Mouse (Mus musculus) midbrain, postnatal 0 days (tissue): ENCODE results near the gene Olfr1368. TPM values are rescaled to one million over a fixed set of nuclear protein-coding genes. Genes with fewer than 3 reads are reported as not detected.

Experiments used
- ATAC-seq: fragments of 200-750 bp; cut with Nextera tagmentation; 2 replicates; pipeline ENCODE4 v1.8.0; 2017; ENCODE audit warnings: moderate number of reproducible peaks, mild to moderate bottlenecking, moderate TSS enrichment, moderate library complexity; ENCODE audit not compliant: low FRiP score
- DNase-seq: peaks from one replicate; pipeline ENCODE4 v3.0.0-alpha.2; 2015; ENCODE audit warnings: low spot score
- H3K27ac ChIP-seq: fragments of 300-500 bp; sonication (generic); 2 replicates; pipeline ENCODE4 v1.5.1; 2014; ENCODE audit warnings: low read depth, mild to moderate bottlenecking, low read length, mixed read lengths
- H3K27me3 ChIP-seq: fragments of 300-500 bp; sonication (generic); 2 replicates; pipeline ENCODE4 v1.6.1; 2014; ENCODE audit warnings: low read length, control low read depth, mixed read lengths; ENCODE audit not compliant: insufficient read depth
- H3K36me3 ChIP-seq: fragments of 300-500 bp; sonication (generic); 2 replicates; pipeline ENCODE4 v1.6.1; 2014; ENCODE audit warnings: low read length, control low read depth, mixed read lengths; ENCODE audit not compliant: insufficient read depth
- H3K4me1 ChIP-seq: fragments of 300-500 bp; sonication (generic); 2 replicates; pipeline ENCODE4 v1.6.1; 2014; ENCODE audit warnings: mild to moderate bottlenecking, control low read depth, antibody characterized with exemption, low read length, mixed read lengths; ENCODE audit not compliant: insufficient read depth
- H3K4me2 ChIP-seq: fragments of 300-500 bp; sonication (generic); 2 replicates; pipeline ENCODE4 v1.6.1; 2014; ENCODE audit warnings: low read depth, mild to moderate bottlenecking, low read length, mixed read lengths; ENCODE audit not compliant: poor library complexity, severe bottlenecking
- H3K4me3 ChIP-seq: fragments of 300-500 bp; sonication (generic); 2 replicates; pipeline ENCODE4 v1.5.1; 2014; ENCODE audit warnings: low read depth, mild to moderate bottlenecking, low read length, moderate library complexity
- H3K9ac ChIP-seq: fragments of 300-500 bp; sonication (generic); replicated peaks from 2 replicates; pipeline ENCODE4 v1.6.1; 2014; ENCODE audit warnings: mild to moderate bottlenecking, low read length, moderate library complexity, mixed read lengths; ENCODE audit not compliant: poor library complexity, severe bottlenecking
- H3K9me3 ChIP-seq: fragments of 300-500 bp; sonication (generic); 2 replicates; pipeline ENCODE4 v1.6.1; 2016; ENCODE audit warnings: low read length, control low read depth
- CTCF ChIP-seq: IDR thresholded peaks from 2 replicates; pipeline ENCODE4 v1.5.1; 2016; ENCODE audit warnings: antibody characterized with exemption, mild to moderate bottlenecking
- WGBS: fragments of 180-500 bp; shearing (Covaris S2); extraction: QIAGEN DNeasy Blood & Tissue Kit; methylation state at CpG from one replicate; pipeline ENCODE4 v1.1.7; 2014; 5-methylcytosine and 5-hydroxymethylcytosine counted together
- polyA plus RNA-seq: library from polyadenylated mRNA; unstranded; fragments of >200 nt; fragmentation: Nextera tagmentation; extraction: Ambion mirVana; gene quantifications from 2 replicates; pipeline ENCODE4 v1.2.1, GENCODE M21; 2015
- total RNA-seq: library from RNA; depleted of rRNA; stranded (reverse); fragments of >200 nt; gene quantifications from 2 replicates; pipeline ENCODE4 v1.2.3, GENCODE M21; 2014

Gene Olfr1368
- total and polyA plus RNA-seq, 2 experiments from 2014 or later = not detected

GRCm38 (mm10) chr13:21161591-21161990, 15.9 kb upstream of the Olfr1368 start:
- H3K4me3 ChIP-seq = peak overlapping the region; percentile 66
- no peaks in the 10 kb centered on the region for H3K9me3 ChIP-seq
- peak overlapping the region; percentile 91 for H3K4me2 ChIP-seq
- no peak overlapping the region for H3K9ac ChIP-seq
- TF ChIP-seq CTCF = no peak
- no peaks in the 10 kb centered on the region for H3K36me3 ChIP-seq
- ATAC-seq = no peak
- peak; percentile 21 for DNase-seq
- no peaks in the 10 kb centered on the region for H3K27me3 ChIP-seq
- WGBS = 34% methylated on average over 2 of the region's 2 CpGs
- no peaks in the 10 kb centered on the region for H3K4me1 ChIP-seq
- no peak overlapping the region for H3K27ac ChIP-seq

GRCm38 (mm10) chr13:21160657-21161590, 15.3 kb upstream of the Olfr1368 start:
- WGBS = under 1% methylated on average over 32 of the region's 32 CpGs
- Histone ChIP-seq H3K9me3 (no peaks in the 10 kb centered on the region), H3K27me3 (no peaks in the 10 kb centered on the region), H3K4me3 (peak overlapping the region; percentile 66), H3K4me1 (no peaks in the 10 kb centered on the region), H3K9ac (peak overlapping the region; percentile 46), H3K27ac (no peak overlapping the region), H3K4me2 (peak overlapping the region; percentile 91), H3K36me3 (no peaks in the 10 kb centered on the region)
- ATAC-seq (peak; percentile 93), DNase-seq (peak; percentile 94)
- no peak for TF ChIP-seq CTCF

DNA sequence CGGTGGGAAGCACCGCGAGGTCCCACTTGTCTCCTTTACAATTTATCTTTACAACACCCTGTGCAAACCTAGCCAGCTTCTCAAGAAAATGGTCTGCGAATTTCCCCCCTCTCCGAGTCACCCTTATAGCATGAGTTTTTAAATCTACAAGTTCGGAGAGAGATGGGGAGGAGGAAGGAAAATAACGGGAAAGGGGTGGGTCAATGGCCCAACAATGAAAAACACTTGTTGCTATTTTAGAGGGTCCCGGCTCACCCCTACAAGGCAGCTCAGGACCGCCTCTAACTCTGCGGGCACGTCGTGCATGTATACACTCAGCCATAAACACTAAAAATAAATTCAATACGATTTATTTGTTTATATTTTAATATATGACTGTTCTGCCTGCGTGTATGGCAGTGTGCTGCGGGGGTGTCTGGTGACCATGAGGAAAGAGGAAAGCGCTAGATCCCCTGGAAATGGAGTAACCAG, 14.4 kb upstream of the Olfr1368 start:
- no peaks in the 10 kb centered on the region for H3K27me3 ChIP-seq
- 1% methylated on average over 16 of the region's 16 CpGs for WGBS
- no peak for DNase-seq
- H3K4me1 ChIP-seq = no peaks in the 10 kb centered on the region
- H3K9ac ChIP-seq = peak overlapping the region; percentile 51
- TF ChIP-seq CTCF = no peak
- peak; percentile 11; the same call in 1 of the 2 replicates for ATAC-seq
- H3K27ac ChIP-seq = no peak overlapping the region
- peak overlapping the region; percentile 66 for H3K4me3 ChIP-seq
- H3K4me2 ChIP-seq = peak overlapping the region; percentile 91
- H3K9me3 ChIP-seq = no peaks in the 10 kb centered on the region
- H3K36me3 ChIP-seq = no peaks in the 10 kb centered on the region

- Histone ChIP-seq H3K36me3 (no peaks in the 10 kb centered on the region), H3K9ac (peak overlapping the region; percentile 51), H3K4me2 (peak overlapping the region; percentile 91), H3K4me3 (peak overlapping the region; percentile 66), H3K4me1 (no peaks in the 10 kb centered on the region), H3K27me3 (no peaks in the 10 kb centered on the region), H3K9me3 (no peaks in the 10 kb centered on the region), H3K27ac (no peak overlapping the region)
- ATAC-seq = no peak
- under 1% methylated on average over 15 of the region's 15 CpGs for WGBS
- no peak for TF ChIP-seq CTCF
- no peak for DNase-seq
These were observed 13.8 kb upstream of the Olfr1368 start for GRCm38 (mm10) chr13:21159475-21159819.

- Histone ChIP-seq H3K9me3 (no peaks in the 10 kb centered on the region), H3K9ac (peak overlapping the region; percentile 51), H3K36me3 (no peaks in the 10 kb centered on the region), H3K4me2 (peak overlapping the region; percentile 91), H3K4me1 (no peaks in the 10 kb centered on the region), H3K4me3 (peak overlapping the region; percentile 66), H3K27me3 (no peaks in the 10 kb centered on the region), H3K27ac (no peak overlapping the region)
- under 1% methylated on average over 19 of the region's 19 CpGs for WGBS
- peak; percentile 87 for DNase-seq
- peak; percentile 93 for TF ChIP-seq CTCF
- ATAC-seq = 0 out of 2 replicates have a peak, but pooled peaks have one; percentile 36
These were observed 13.3 kb upstream of the Olfr1368 start for GRCm38 (mm10) chr13:21158785-21159474.

- no peak for ATAC-seq
- Histone ChIP-seq H3K27ac (no peak overlapping the region), H3K27me3 (no peaks in the 10 kb centered on the region), H3K9me3 (no peaks in the 10 kb centered on the region), H3K4me3 (peak overlapping the region; percentile 1; the same call in 1 of the 2 replicates), H3K4me2 (peak overlapping the region; percentile 91), H3K36me3 (no peaks in the 10 kb centered on the region), H3K4me1 (no peaks in the 10 kb centered on the region), H3K9ac (no peak overlapping the region)
- 5% methylated on average over 9 of the region's 9 CpGs for WGBS
- no peak for DNase-seq
- TF ChIP-seq CTCF = no peak
These were observed 12.4 kb upstream of the Olfr1368 start for GRCm38 (mm10) chr13:21158071-21158470.
